Mouse (Mus musculus) lung, postnatal 0 days (tissue): ENCODE data around the gene Txndc2. TPM values are rescaled to one million over a fixed set of nuclear protein-coding genes. Genes with fewer than 3 reads are reported as not detected.
"Not testable (repeated sequence)": the region's sequence is repeated elsewhere in the genome, so short reads cannot be mapped to it uniquely, and the experiment has no call there.

Experiments used
- ATAC-seq: fragments of 200-750 bp; cut with Nextera tagmentation; 2 replicates; pipeline ENCODE4 v1.8.0; 2017; ENCODE audit warnings: moderate library complexity
- DNase-seq: peaks from one replicate; pipeline ENCODE4 v3.0.0-alpha.2; 2016; ENCODE audit warnings: low spot score
- H3K27ac ChIP-seq: fragments of 300-500 bp; sonication (generic); 2 replicates; pipeline ENCODE4 v1.5.1; 2014; ENCODE audit warnings: antibody characterized with exemption, mild to moderate bottlenecking, low read length, mixed read lengths
- H3K27me3 ChIP-seq: fragments of 300-500 bp; sonication (generic); replicated peaks from 2 replicates; pipeline ENCODE4 v1.6.1; 2014; ENCODE audit warnings: low read length, mixed read lengths; ENCODE audit not compliant: insufficient read depth
- H3K36me3 ChIP-seq: fragments of 300-500 bp; sonication (generic); 2 replicates; pipeline ENCODE4 v1.6.1; 2014; ENCODE audit warnings: low read length, mixed read lengths; ENCODE audit not compliant: insufficient read depth
- H3K4me1 ChIP-seq: fragments of 300-500 bp; sonication (generic); 2 replicates; pipeline ENCODE4 v1.6.1; 2014; ENCODE audit warnings: antibody characterized with exemption, low read depth, low read length, mixed read lengths; ENCODE audit not compliant: insufficient read depth
- H3K4me2 ChIP-seq: fragments of 300-500 bp; sonication (generic); replicated peaks from 2 replicates; pipeline ENCODE4 v1.6.1; 2014; ENCODE audit warnings: low read depth, mild to moderate bottlenecking, low read length, moderate library complexity, mixed read lengths
- H3K4me3 ChIP-seq: fragments of 300-500 bp; sonication (generic); 2 replicates; pipeline ENCODE4 v1.5.1; 2014; ENCODE audit warnings: low read depth, low read length
- H3K9ac ChIP-seq: fragments of 300-500 bp; sonication (generic); replicated peaks from 2 replicates; pipeline ENCODE4 v1.6.1; 2014; ENCODE audit warnings: low read depth, mild to moderate bottlenecking
- H3K9me3 ChIP-seq: fragments of 300-500 bp; sonication (generic); 2 replicates; pipeline ENCODE4 v1.6.1; 2016; ENCODE audit warnings: low read length, mixed read lengths
- CTCF ChIP-seq: IDR thresholded peaks from 2 replicates; pipeline ENCODE4 v1.5.1; 2016; ENCODE audit warnings: antibody characterized with exemption, mild to moderate bottlenecking
- EP300 ChIP-seq: IDR thresholded peaks from 2 replicates; pipeline ENCODE4 v1.6.1; 2016; ENCODE audit warnings: antibody characterized with exemption, mild to moderate bottlenecking, control low read depth
- WGBS: fragments of 180-500 bp; shearing (Covaris S2); extraction: QIAGEN DNeasy Blood & Tissue Kit; methylation state at CpG from one replicate; pipeline ENCODE4 v1.1.7; 2014; 5-methylcytosine and 5-hydroxymethylcytosine counted together
- polyA plus RNA-seq: library from polyadenylated mRNA; unstranded; fragments of >200 nt; fragmentation: Nextera tagmentation; extraction: Ambion mirVana; gene quantifications from 2 replicates; pipeline ENCODE4 v1.2.1, GENCODE M21; 2015

Txndc2 gene
- polyA plus RNA-seq, 1 experiment from 2014 or later = 0.12 TPM

DNA sequence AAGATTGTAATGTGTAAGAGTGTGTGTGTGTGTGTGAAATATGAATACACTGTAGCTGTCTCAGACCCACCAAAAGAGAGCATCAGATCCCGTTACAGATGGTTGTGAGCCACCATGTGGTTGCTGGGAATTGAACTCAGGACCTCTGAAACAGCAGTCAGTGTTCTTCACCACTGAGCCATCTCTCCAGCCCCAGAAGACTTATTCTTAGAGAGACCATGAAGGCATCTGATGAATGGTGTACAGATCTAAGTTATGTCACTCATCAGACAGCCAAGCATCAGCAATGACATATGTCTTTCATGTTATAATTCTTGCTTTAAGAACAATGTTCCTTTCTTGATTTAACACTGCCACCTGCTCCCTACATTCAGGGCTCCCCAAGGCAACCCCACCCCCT, 2.8 kb downstream of the Txndc2 start:
- no peak overlapping the region for H3K4me2 ChIP-seq
- H3K27me3 ChIP-seq = no peaks in the 10 kb centered on the region
- TF ChIP-seq EP300 = no peak
- TF ChIP-seq CTCF = no peak
- DNase-seq (no peak), ATAC-seq (no peak)
- no peak overlapping the region for H3K27ac ChIP-seq
- no peak overlapping the region for H3K4me3 ChIP-seq
- no peaks in the 10 kb centered on the region for H3K9me3 ChIP-seq
- H3K36me3 ChIP-seq = no peaks in the 10 kb centered on the region
- WGBS = 88% methylated on average over 1 of the region's 1 CpGs
- no peaks in the 10 kb centered on the region for H3K4me1 ChIP-seq
- H3K9ac ChIP-seq = no peak overlapping the region

DNA sequence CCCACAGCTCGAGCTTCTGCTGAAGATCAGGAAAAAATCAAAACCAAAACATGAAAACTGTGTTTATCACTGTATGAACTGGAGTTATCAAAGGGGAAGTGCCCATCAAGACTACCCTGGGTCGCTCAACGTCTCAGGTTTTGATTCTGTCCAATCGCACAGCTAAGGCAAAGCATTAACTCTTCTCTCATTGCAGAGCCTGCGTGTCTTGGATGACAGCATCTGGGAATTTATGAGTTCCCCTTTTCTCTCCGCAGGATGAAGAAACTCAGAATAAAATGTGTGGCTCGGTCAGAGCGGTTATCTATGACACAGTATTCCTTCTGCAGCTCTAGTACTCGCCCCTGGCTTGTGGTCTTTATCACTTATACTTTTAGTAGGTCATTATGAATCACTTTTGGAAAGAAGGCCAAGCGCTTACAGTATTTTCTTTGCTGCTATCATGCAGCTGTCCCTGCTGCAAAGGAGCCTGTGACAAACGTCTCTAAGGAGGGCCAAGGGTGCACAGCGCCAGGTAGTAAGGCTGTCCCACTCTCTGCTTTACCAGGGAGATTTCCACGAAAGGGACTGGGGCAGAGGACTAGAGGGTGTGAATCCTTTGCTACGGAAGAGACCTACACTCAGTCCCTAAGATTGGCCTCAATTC, 6.1 kb downstream of the Txndc2 start:
- no peaks in the 10 kb centered on the region for H3K4me1 ChIP-seq
- H3K9ac ChIP-seq = no peak overlapping the region
- H3K27me3 ChIP-seq = no peaks in the 10 kb centered on the region
- DNase-seq (no peak), ATAC-seq (no peak)
- H3K27ac ChIP-seq = no peak overlapping the region
- H3K9me3 ChIP-seq = no peaks in the 10 kb centered on the region
- H3K4me3 ChIP-seq = no peak overlapping the region
- no peak overlapping the region for H3K4me2 ChIP-seq
- TF ChIP-seq EP300 (no peak), CTCF (no peak)
- 66% methylated on average over 14 of the region's 14 CpGs for WGBS
- H3K36me3 ChIP-seq = no peaks in the 10 kb centered on the region

DNA sequence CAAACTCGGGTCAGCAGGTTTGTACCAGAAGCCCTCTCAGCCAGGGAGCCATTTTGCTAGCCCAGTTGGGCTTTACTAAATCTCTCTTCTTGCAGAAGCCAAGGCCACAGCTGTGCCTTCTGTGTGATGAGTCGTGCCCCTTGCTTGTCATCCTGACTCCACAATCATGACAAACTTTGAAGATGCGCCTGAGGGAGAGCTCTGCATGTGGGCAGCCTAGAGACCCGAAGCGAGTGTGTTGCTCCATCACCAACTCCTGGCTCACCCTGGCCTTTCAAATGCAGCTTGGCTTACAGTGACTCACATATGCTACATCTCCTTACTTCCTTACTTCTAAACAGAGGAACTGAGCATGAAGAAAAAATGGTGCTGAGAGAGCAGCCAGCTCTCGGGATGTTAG, 12.0 kb downstream of the Txndc2 start:
- Histone ChIP-seq H3K9ac (no peak overlapping the region), H3K4me2 (no peak overlapping the region), H3K36me3 (no peaks in the 10 kb centered on the region), H3K27ac (no peak overlapping the region), H3K27me3 (no peaks in the 10 kb centered on the region), H3K4me3 (no peak overlapping the region), H3K9me3 (no peaks in the 10 kb centered on the region), H3K4me1 (no peaks in the 10 kb centered on the region)
- WGBS = 73% methylated on average over 6 of the region's 6 CpGs
- ATAC-seq (no peak), DNase-seq (no peak)
- TF ChIP-seq CTCF = no peak
- TF ChIP-seq EP300 = no peak

DNA sequence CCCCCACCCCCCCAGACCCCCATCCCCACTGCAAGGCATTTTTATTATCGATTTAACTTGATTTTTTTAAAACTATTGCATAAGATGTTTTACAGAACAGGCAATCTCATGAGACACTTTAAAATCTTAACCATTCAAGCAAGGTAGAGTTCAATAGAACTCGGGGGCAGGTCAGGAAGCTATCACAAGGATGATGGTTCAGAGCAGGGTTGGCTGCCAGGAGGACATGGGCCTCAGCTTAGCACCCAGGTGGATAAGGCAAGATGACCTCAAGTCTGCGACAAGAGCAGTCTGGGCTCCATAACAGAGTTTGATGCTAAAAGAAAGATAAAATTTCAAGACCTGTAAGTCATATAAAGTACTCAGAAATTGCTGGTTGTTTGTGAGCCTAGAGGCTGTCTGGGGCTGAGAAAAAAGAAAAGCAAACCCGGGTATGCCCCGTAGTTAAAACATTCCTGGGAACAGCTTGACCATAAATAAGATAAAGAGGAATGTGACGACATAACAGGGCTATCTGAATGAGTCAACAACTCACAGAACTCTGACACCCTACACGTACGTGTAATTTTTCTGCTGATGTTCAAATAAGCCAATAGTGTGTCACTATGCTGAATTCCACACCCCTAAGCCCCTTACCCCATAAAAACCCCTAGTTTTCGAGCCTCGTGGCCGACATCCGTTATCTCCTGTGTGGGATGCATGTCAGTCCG, 13.0 kb downstream of the Txndc2 start:
- DNase-seq, H3K4me1 ChIP-seq, H3K27ac ChIP-seq, H3K4me2 ChIP-seq, ATAC-seq, H3K27me3 ChIP-seq, H3K36me3 ChIP-seq, H3K4me3 ChIP-seq, H3K9me3 ChIP-seq, H3K9ac ChIP-seq: not testable (repeated sequence)
- 59% methylated on average over 13 of the region's 13 CpGs for WGBS

DNA sequence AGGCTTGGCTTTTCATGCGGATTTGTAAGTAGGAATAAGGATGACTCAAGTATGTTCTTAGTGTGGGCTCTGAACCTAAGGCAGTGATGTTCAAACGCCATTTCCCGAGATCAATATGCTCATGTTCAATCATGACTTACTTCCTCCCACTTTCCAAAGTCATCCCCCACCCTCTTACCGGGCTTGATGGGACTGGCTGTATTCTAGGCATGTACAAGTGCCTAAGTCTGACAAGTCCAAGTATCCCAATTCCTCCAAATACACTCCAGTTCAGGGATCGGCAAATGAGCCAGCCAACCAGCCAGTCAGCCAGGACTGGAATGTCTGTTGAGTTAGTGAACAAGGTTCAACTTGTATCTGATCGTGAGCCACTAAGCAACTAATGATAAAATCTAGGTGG, 15.7 kb downstream of the Txndc2 start:
- Histone ChIP-seq H3K27me3 (no peaks in the 10 kb centered on the region), H3K27ac (no peak overlapping the region), H3K4me2 (no peak overlapping the region), H3K9ac (no peak overlapping the region), H3K4me3 (no peak overlapping the region), H3K9me3 (no peaks in the 10 kb centered on the region), H3K36me3 (no peaks in the 10 kb centered on the region), H3K4me1 (no peaks in the 10 kb centered on the region)
- DNase-seq = no peak
- no peak for ATAC-seq
- TF ChIP-seq EP300 = no peak
- no peak for TF ChIP-seq CTCF
- WGBS = 85% methylated on average over 6 of the region's 6 CpGs

DNA sequence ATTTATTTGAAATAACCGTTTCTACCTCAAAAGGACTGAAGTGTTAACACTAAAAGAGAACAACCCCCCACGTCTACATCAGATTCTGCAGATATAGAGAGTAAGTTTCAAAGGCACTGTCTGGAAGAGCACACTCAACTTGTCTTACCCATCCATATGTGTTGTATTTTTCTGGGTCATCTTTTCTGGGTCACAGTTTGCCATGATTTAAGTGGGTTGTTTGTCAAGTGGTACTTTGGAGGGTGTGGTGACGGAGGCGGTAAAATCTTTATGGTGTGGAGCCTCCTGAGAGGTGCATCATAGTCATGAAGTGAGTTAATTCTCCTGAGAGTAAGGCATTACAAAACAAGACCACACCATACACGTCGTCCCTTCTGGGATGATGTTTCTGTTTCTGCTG, 16.4 kb downstream of the Txndc2 start:
- Histone ChIP-seq H3K4me1 (no peaks in the 10 kb centered on the region), H3K27me3 (no peaks in the 10 kb centered on the region), H3K36me3 (no peaks in the 10 kb centered on the region), H3K4me2 (no peak overlapping the region), H3K9me3 (no peaks in the 10 kb centered on the region), H3K9ac (no peak overlapping the region), H3K4me3 (no peak overlapping the region), H3K27ac (no peak overlapping the region)
- DNase-seq (no peak), ATAC-seq (no peak)
- TF ChIP-seq CTCF (no peak), EP300 (no peak)
- 81% methylated on average over 6 of the region's 6 CpGs for WGBS
